Mouse (Mus musculus): ENCODE data around the gene Srsf2.
A peak's percentile ranks its signal among the peaks of the same experiment; 100 is the strongest.
"Not testable (repeated sequence)": the region's sequence is repeated elsewhere in the genome, so short reads cannot be mapped to it uniquely, and the experiment has no call there.

Gene Srsf2

DNA sequence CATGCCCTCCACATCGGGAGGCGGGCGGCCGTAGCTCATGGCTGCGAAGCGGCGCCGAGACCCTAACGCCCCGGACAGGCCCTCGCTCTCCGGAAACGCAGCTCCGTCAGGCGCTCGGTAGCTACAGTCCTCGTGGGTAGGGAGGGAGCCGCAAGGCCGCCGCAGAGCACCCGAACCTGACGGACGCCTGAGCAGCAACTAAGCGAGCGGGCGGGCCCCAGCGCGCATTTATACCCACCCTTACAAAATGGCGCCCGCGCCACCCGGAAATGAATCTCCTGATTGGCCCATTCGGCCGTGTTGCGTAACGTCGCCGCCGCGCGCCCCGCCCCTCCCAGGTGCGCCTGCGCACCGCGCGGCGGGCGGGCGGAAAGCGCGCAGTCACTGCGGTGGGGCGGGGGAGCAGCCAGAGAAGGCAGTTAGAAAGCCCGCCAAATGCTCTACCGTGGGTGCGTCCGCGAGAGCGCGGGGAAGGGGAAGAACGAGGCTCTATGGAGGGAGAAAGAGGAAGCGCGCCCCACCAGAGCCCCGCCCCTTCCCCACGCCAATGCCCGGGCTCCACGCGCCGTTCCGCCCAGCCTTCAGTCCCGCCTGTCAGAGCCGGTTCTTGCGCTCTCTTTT is at the start of gene Srsf2:
Gene Srsf2, minus strand, starts transcription at position 204 of the 621 bp plus-strand sequence.
- peak; percentile 79 for DNase-seq (ENCODE audit: low read depth)

DNA sequence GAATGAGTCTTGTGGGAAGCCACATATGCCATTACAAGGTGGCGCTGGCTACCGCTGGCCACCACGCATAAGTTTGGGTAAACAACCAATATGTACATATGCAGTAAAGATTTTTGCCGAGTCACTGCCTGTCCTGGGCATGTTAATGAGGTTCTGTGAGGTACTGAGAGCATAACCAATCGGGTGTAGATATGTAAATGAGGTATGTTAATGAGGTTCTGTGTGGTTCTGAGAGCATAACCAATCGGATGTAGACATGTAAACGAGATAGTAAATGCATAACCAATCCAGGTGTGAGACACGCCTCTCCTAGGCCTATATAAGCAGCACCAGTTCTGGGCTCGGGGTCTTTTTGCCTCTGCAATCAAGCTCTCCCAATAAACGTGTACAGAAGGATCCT is 49.7 kb upstream of the Srsf2 start:
- not testable (repeated sequence) for DNase-seq (ENCODE audit: low read depth)

DNA sequence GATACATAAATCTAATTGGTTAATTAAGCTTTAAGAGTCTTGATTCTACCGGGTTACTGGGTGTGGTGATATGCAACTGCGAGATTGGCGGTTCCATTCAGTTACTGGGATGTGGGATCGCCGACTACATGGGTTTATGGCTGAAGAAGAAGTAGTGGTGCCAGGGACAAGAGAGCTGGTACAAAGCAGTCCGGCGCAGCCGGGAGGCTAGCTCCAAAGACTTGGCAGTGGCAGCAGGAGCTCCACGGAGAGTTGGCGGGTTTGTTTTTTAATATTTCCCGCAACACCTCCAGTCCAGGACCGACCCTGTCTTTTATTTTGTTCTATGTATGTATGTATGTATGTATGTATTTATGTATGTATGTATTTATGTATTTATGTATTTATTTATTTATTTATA is 46.4 kb upstream of the Srsf2 start:
- no peak for DNase-seq (ENCODE audit: low read depth)

DNA sequence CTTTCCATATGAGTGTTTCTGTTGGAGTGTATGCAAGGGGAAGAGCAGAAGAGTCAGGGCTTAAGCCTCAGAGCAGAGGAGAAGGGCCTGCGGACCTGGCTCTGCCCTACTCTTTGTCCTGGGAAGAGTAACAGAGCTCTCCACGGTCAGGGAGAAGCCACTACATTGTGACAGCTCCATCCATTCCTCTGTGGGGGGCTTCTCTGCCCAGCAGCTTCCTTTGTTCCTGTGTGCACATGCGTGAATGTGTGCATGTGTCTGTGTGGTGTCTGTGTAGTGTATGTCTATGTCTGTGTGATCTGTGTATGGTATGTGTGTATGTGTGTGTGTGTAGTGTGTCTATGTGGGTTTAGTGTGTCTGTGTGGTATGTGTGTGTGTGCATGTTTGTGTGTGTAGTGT is 42.5 kb upstream of the Srsf2 start:
- no peak for DNase-seq (ENCODE audit: low read depth)

DNA sequence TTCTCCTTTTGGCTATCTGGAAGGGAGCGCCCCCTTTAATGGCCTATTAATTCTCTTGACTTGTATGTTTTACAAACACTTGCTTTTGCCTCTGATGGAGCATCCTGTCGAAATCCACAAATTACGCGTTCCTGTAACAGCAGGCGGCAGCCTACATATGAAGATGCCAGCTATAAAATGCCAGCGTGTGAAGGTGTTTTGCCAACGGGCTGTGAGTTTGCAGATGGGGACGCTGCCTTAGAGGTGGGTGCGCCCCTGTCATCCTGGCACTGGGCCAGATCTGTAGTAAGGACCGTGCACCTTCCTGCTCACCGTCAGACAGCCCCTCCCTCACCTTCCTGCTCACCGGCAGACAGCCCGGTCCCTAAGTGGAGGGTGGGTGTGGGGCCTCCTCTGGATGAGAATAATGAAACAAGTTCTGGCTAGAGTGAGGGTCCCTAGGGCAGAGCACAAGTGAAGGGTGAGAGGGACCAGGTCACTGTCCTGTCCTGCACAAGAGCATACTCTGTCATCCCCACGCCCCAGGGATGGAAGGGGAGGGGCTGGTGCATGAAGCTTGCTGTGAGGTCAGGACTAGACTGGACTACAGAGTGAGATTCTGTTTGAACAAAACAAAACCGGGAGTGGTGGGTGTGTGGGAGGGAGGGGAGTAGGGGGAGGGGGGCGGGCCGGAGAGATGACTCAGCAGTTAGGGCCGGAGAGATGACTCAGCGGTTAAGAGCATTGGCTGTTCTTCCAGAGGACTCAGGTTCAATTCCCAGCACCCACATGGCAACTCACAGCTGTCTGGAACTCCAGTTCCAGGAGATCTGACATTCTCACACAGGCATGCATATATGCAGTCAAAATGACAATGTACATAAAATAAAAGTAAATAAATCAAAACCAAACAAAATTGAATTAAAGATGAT is 40.9 kb upstream of the Srsf2 start:
- no peak for DNase-seq (ENCODE audit: low read depth)

DNA sequence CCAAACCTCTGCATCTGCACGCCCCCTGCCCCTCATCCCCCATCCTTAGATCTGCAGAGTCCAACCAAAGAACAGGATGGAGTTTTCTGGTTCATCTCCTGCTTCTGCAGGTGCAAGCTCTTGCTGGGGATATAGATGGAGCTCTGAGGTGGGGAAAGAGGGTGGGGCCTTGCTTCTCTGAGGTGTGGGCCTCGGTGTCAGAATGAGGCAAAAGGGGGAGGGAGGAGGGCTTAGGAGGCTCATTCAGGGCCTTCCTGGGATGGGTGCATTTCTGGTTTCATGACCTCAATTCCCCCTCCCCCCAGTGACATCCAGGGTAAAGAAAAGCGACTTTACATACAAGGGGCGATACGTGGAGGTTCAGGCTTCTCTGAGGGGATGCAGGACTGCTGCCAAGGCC is 34.2 kb upstream of the Srsf2 start:
- no peak for DNase-seq (ENCODE audit: low read depth)

DNA sequence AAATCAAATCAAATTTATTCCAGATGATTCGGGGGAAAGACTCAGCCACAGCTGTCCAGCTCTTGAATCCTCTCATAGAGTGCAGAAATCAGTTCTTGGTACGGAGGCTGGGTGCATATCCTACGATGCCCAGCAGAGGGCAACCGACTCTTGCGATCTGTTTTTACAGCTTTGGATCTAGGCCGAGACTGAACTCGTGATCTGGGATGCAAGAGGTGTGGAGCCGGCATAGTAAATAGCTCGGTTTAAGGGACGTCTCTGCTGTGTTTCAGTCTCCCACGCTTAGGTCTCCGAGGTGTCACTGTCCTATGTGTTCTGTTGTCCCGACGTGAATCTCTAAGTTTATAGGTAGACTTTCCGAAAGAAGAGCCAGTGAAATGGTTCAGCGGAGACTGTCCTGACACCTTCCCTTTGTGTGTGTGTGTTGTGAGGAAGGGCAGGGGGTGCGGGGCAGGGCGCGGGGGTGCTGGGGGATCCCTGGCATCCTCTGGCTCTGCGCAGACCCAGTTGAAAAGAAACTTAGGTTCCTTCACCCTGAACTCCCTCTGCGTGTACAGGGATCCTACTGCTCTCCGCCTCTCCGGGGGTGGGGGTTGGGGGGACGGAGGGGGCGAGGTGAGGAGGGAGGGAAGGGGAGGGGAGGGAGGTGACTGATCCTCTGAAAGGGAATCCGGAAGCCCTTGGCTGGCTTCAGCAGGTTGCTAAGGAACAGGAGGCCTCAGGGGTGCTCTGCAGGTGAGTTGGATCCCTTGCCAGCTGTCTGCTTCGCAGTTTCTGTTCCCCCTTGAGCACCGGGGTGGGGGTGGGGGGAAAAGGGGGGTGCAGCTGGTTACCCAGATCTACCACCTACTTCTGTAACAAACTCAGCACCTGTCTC is 32.6 kb upstream of the Srsf2 start:
- peak; percentile 71 for DNase-seq (ENCODE audit: low read depth)

DNA sequence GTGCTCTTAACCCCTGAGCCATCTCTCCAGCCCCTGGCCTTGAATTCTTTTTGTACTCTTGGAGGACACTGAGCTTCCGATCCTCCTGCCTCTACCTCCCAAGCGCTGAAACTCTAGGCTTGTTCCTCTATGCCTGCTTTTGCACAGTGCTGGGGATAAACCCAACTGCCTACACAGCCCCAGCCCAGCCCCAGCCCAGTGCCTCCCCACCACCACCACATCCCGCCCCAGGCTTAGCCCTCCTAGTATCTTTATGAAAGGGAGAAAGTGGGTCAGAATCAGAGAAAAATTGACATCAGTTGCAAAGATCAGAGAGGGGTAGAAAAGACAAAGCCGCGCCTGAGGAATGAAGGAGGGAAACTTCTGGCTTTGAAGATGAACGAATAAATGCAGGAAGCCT is 31.2 kb upstream of the Srsf2 start:
- no peak for DNase-seq (ENCODE audit: low read depth)

DNA sequence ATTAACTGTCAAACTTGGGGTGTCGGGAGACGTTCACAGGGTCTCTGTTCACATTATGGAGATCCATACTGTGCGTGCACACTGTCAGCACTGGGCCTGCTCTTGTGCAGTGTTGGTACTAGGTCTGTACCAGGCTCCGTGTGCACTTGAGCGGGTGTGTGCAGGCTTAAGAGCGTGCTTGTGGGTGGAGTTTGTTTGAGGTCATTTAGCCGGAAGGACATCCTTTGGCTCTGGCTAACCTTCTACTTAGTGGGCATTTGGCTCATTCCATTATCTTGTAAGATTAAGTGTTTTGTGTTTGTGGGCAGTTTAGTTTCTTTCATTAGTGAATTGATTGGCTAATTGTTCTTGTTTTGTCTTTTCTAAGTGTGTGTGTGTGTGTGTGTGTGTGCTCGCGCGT is 29.6 kb upstream of the Srsf2 start:
- no peak for DNase-seq (ENCODE audit: low read depth)

DNA sequence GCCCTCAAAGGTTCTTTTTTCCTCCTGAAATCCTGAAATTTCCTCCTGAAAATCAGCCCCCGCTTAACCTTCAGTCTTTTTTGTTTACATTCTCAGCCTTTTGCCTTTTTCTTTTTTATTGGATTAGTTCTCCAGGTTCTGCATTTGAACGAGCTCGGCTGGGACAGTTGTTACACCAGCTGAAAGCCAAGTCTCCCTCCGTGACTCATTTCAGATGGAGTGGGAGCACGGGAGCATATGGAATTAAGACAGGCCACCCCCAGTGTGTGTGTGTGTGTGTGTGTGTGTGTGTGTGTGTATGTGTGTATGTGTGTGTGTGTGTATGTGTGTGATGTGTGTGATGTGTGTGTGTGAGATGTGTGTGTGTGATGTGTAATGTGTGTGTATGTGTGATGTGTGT is 28.5 kb upstream of the Srsf2 start:
- no peak for DNase-seq (ENCODE audit: low read depth)

DNA sequence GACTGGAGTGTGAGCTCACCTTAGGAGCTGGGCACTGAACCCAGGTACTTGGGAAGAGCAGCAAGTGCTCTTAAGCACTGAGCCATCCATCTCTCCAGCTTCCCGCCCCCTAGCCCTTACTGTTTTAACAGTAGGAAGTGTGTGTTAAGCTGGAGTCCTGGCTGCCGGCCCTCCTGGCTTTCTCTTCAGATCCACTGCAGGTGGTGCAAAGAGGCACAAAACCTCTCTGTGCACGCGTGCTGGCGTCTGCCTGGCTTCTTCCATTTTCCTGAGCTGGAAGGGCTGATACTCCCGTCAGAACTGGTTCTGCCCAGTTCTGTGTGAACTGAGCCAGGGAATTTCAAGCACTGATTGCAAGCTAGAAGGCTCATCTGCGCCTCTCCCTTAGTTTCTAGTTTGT is 27.9 kb upstream of the Srsf2 start:
- DNase-seq (ENCODE audit: low read depth), result no peak

DNA sequence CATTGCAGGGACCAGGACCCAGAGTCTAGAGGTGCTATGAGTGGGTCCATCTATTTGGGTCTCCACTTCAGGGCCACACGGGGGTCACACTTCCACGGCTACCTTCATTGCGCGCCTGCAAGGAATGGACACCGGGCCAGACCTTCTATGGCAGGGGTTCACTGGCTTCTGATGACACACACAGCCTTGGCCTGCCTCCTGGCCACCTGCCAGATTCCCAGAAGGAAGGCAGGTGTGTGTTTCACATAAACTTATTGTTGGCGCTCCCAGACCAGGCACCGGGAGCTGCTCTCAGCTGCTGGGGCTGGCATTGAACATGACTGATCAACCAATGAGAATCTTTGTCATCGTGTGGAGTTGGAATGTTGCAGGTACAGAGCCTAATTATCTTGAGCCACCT is 25.6 kb upstream of the Srsf2 start:
- DNase-seq (ENCODE audit: low read depth), result no peak

DNA sequence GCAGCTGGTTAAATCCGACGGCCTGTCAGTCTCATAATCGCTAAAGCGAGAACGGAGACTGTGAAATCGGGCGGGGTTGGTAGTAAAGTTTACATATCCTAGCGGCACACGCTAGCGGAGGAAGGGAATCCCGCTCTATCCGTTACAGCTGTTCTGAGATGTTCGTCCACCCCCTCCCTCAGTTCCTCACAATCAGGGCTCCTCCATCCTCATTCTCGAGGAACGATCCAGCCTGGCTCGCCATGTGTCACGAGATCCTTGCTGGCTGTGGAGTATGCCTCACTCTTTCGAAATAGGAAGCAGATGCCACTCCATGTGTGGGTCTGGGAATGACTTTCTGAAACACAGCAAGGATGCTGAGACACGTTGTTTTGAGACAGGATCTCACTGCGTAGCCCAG is 21.1 kb upstream of the Srsf2 start:
- DNase-seq (ENCODE audit: low read depth), result no peak

DNA sequence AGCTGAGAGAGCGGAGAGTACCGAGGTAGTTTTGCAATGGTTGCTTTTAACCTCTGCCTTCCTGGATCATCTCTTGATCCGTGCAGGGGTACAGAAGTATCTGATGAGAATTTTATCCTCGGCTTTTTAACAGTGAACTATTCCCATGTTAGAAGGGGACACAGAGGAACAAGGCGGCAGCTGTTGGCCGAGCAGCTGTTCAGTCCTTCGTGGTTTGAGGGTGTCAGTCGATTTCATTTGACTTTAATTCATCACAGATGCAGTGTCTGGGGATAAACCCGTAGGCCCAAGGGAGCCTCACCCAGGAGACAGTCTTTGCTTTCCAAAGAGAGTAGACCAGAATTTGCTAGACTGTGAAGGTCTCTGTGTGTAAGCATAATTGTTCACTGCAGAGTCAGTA is 18.6 kb upstream of the Srsf2 start:
- DNase-seq (ENCODE audit: low read depth), result no peak

DNA sequence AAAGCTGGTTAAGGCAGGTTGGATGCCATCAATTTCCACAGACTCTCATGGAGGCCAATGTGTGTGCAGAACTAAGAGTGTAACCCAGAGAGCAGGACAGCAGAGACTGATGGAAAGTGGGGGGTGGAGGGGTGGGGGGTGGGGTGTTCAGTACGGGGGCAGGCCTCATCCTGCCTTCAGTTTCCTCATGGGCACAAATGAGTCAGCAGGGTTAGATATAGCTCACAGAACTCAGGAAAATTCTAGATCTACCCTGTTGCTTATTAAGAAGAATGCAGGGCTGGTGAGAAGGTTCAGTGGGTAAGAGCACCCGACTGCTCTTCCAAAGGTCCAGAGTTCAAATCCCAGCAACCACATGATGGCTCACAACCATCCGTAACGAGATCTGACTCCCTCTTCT is 16.7 kb upstream of the Srsf2 start:
- DNase-seq (ENCODE audit: low read depth), result no peak

DNA sequence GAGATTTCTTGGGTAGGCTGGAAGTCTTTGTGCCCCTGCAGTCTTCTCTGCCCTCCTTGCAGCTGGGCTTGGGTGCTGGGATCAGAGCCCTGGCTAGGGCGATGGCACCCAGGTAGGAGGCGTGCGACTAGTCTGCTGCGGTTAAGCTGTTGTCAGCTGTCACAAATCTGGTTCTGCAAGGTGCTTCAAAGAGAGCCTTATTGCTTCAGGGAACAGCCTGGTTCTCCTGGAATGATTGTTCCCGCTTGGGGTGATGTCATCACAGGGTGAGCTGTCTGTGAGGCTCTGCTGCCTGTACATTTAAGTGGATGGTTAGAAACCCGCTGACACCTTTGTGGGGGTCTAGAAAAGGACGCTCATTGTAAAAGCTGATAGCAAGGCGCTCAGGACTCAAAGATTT is 16.3 kb upstream of the Srsf2 start:
- no peak for DNase-seq (ENCODE audit: low read depth)

DNA sequence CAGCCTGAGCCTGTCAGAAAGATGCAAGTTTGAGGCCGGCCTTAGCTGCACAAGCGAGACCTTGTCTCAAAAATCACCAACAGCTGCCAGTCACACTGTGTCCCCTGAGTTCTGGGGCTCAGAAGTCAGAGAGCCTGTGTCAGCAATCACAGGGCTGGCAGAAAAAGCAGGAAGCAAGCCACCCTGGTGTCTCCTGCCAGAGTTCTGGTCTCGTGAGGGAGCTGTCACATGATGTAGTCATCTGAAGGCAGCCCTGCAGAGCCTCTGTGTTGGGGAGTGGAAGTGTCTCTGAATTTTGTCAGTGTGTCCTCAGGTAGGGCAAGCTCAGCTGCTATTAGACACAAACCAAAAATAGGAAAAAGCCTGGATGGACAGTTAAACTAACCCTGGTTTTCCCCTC is 15.2 kb upstream of the Srsf2 start:
- DNase-seq (ENCODE audit: low read depth), result no peak

DNA sequence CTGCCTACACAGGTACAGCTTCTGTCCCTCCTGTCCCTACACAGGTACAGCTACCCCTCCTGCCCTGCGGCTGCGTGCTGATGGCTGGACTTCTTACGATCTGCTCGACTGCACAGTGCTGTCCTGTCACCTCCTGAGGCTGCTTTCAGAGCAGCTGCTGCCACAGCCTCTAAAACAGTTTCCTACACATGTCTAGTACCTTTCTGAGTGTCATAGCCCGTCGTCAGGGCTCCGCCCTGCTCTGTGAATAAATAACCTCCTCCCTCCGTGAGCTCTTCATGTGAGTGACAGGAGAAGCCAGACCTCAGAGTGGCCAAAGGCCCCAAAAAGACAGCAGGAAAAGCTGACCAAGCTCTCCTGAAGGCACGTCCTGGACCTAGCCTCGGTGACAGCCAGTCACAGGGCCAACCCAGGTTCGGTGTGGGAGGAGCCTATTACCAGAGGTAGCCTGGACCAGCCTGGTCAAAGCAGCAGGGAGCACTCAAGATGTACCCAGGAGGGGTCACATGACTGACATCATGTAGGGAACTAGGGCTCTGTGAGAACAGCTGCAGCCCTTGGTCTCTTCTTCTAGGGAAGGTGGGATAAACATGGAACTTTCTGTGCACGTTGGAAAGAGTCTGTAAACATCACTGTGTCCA is 13.2 kb upstream of the Srsf2 start:
- DNase-seq (ENCODE audit: low read depth), result no peak

DNA sequence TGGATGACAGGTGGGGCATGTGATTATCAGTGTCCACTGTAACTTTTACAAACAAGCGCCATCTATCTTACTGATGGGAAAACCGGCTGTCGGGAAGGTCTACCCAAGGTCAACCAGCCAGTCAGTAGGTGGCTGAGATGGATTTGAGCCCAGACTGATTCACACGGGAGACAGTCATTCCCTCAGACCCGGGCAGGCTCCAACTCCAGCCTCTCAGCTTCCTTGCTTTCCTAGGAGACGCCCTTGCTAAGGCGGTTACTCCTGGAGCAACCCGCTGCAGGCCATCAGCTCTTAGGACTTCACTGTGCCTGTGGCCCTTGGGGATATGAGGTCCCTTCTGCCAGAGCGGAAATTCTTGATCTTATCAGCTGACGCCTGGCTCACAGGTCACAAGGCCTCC is 11.6 kb upstream of the Srsf2 start:
- no peak for DNase-seq (ENCODE audit: low read depth)

DNA sequence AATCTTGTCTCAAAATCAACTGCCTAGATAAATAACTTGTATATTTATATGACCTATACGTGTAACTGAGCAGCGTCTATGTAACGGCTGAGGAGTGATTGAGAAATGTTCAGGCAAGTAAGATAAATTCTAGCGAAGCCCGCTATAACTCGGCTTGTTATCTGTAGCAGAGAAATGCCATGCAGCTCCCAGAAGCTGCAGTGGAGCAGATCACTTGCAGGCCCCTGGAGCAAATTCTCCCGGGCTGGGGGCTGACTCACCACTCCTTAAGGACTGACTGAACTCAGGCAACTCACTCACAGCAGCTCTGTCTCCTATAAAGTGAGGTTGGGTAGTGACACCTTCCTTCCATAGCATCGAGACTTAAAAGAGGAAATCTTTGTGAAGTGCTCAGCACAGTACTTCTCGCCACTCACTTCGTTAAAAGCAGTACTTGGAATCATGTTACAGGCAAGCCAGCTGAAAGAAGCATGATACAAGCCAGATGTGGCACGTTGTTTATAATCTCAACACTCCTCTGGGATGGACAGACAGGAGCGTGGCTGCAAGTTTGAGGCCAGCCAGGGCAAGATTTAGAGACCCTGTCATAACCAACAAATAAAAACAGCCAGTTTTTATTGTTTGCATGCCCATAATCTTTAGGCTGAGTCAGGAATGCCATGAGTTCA is 4.4 kb upstream of the Srsf2 start:
- DNase-seq (ENCODE audit: low read depth), result no peak

DNA sequence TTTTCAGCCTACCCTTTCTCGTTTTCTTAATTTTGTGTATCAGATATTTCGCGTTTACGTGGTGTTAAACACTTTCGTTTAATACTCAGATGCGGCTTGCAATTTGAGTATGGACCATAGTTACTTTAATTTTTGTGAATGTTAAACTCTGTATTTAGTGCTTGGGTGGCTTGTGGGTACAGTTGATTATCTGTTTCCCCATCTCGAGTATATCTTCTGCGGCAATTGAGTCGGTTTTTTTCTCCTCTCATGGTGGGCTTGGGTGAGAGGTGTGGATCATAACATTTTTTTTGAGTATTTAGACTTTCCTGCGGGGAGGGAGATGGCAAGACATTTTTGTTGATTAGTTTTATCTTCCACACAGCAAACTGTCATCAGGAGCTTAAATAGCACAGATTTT is 1.4 kb upstream of the Srsf2 start:
- DNase-seq (ENCODE audit: low read depth), result no peak

DNA sequence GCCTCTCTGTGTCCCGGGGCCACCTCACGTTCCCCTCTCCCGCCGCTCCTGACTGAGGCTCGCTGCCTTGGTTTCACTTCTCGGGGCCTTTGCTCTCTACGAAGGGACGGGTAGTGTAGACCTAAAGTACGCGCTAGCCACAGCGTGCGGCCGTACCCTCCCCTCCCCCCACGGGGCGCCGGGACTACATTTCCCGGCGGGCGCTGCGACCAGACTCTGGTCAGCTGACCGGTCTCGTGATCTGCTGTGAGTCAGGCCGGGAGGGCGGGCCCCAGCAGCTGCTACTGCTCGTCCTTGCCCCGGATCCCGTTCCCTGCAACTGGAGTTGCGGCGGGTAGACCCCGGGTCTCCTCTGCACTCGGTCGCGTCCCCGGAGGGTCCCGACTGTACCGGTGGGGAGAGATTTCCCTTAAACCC is 626 bp upstream of the Srsf2 start:
- peak; percentile 82 for DNase-seq (ENCODE audit: low read depth)
